Mouse (Mus musculus) E14TG2a.4 (cell line): Measurements from ENCODE around the gene Aspdh.

ENCODE experiments used
- CTCF ChIP-seq: conservative IDR thresholded peaks from 2 replicates; pipeline ENCODE4 v1.5.1; 2014; ENCODE audit warnings: low read length
- POU5F1 ChIP-seq: IDR thresholded peaks from 2 replicates; pipeline ENCODE4 v1.6.1; 2014; ENCODE audit warnings: low read length, borderline replicate concordance

DNA sequence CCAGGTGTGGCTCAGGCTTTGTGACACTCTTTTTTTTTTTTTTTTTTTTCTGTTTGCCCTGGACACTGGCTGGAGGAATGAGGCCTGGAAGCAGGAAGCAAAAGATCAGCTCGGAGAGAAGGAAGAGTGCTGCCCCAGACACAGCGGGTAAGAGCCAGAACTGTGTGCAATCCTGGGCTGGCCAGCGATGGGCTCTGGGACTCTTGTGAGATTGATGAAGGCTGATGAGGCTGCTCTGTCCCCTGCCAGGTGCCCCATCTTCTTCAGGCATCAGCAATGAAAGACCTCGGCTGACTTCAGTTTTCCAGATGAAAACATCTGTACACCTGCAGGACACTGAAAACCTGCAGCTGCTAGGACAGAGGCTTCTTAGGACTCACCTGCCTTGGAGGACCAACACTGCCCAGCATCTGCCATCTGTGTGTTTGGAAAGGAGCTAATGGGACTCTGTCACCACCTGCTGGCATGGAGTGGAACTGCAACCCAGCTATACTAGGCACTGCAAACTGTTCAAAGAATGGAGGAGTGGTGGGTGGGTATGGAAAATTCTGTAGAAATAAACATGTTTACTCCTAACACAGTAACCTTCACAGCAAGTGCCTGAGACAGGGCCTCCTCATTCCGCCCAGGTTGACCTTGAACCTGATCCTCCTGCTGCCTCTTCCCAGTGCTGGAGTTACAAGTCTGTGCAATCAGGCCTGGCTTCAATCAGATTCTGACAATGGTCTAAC, 19.8 kb downstream of the Aspdh start:
- peak; percentile 100 for TF ChIP-seq CTCF
- no peak for TF ChIP-seq POU5F1
